Mouse (Mus musculus): ENCODE results near the gene Retreg1. TPM values are rescaled to one million over a fixed set of nuclear protein-coding genes. Genes with fewer than 3 reads are reported as not detected.

Retreg1 gene
- polyA plus RNA-seq, 1 experiment = 32.8 TPM

DNA sequence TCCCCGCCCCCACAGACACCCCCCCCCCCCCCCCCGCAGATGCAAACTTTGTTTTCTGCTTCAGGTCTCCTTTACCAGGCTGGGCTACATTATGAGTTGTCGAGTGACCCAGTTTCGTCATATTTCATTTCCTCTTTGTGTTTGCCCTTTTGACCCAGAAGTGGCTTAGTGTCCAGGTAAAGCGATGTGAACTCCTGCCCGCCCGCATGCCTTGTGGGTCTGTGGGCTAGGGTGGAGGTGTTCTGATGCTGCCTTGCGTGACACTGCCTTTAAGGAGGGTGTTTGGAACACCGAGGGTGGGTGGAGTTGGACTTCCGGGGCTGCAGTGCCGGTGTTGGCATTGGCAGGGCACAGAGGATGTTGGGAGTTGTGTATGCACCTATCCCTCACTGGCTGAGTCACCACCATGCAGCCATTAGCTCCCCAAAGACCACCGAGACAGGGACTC, 15.7 kb downstream of the Retreg1 start:
- TF ChIP-seq E2F4 (IDR thresholded peaks at IDR 0.05; ENCODE audit: insufficient read depth) (no peak), MYOG (IDR thresholded peaks at IDR 0.05; ENCODE audit: control insufficient read depth in 1 of 3, insufficient read depth in 1 of 3, insufficient read length in 2 of 3, low read depth in 2 of 3) (peak in 1 of 3 experiments; percentile 10)
- peaks cover 72% of the 10 kb centered on the region for H3K79me2 ChIP-seq (ENCODE audit: control insufficient read depth, insufficient read depth)
- no peaks in the 10 kb centered on the region for H3K36me3 ChIP-seq (ENCODE audit: control insufficient read depth, insufficient read depth)
- no peak overlapping the region for H3K4me3 ChIP-seq
- H3K27me3 ChIP-seq (ENCODE audit: control insufficient read depth, insufficient read depth, insufficient read length) = no peaks in the 10 kb centered on the region
- H3K4me2 ChIP-seq (ENCODE audit: low read depth) = no peak overlapping the region
- H3ac ChIP-seq (ENCODE audit: control insufficient read depth, insufficient read length) = no peak overlapping the region

DNA sequence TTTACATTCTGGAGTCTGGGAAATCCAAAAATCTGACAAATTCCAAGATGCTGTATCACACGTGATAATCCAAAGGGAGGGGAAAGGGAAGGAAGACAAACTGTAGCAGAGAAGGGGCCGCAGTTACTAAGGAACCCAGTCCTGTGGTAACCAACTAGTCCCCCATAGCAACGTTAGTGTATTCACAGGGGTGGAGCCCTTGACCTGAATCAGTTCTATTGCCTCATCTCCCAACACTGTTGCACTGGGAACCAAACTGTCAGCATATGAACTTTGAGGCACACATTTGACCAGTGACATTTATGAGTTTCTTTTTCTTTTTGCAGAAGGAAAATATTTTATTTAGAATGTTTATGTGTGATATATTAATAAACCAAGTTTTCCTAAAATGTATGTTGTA, 16.5 kb downstream of the Retreg1 start:
- Histone ChIP-seq H3K27me3 (ENCODE audit: control insufficient read depth, insufficient read depth, insufficient read length) (no peaks in the 10 kb centered on the region), H3ac (ENCODE audit: control insufficient read depth, insufficient read length) (no peak overlapping the region), H3K4me2 (ENCODE audit: low read depth) (no peak overlapping the region), H3K4me3 (no peak overlapping the region), H3K79me2 (ENCODE audit: control insufficient read depth, insufficient read depth) (peaks cover 73% of the 10 kb centered on the region), H3K36me3 (ENCODE audit: control insufficient read depth, insufficient read depth) (no peaks in the 10 kb centered on the region)
- TF ChIP-seq TCF3 (IDR thresholded peaks at IDR 0.05; ENCODE audit: insufficient read length, low read depth) (no peak), TCF12 (IDR thresholded peaks at IDR 0.05; ENCODE audit: insufficient read depth, poor library complexity, severe bottlenecking) (no peak), REST (IDR thresholded peaks at IDR 0.05; ENCODE audit: insufficient read depth, insufficient read length) (no peak), MYOD1 (IDR thresholded peaks at IDR 0.05; ENCODE audit: control insufficient read depth in 1 of 3, insufficient read length in 2 of 3, low read depth in 2 of 3) (no peak), E2F4 (IDR thresholded peaks at IDR 0.05; ENCODE audit: insufficient read depth) (no peak)

DNA sequence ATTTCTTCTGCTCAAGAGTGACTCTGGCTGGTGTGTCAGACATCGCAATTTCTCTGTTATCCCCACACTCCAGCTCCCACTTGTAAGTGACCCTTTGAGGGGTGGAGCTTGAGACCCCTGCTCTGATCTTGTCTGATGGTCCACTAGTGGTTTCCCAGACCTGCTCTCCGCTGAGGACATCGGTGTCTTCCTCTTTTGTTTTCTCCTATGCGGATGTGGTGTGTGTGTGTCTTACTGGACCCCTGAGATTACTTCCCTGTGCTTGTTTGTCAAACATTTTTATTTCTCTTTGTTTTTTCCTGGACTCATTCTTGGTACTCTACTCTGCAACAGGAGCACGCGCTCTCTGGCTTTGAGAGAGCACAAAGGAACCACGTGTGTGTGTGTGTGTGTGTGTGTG, 18.9 kb downstream of the Retreg1 start:
- TF ChIP-seq POLR2AphosphoS2 (IDR thresholded peaks at IDR 0.05; ENCODE audit: insufficient read length, low read depth) = no peak
- no peak for TF ChIP-seq MAX (IDR thresholded peaks at IDR 0.05; ENCODE audit: low read depth)
- no peak for TF ChIP-seq CEBPB (IDR thresholded peaks at IDR 0.05; ENCODE audit: insufficient read depth, poor library complexity, severe bottlenecking)
- no peak for TF ChIP-seq E2F4 (IDR thresholded peaks at IDR 0.05; ENCODE audit: insufficient read depth)
- no peak for TF ChIP-seq POLR2A (IDR thresholded peaks at IDR 0.05; ENCODE audit: insufficient read length, low read depth)
- no peak for TF ChIP-seq TCF3 (IDR thresholded peaks at IDR 0.05; ENCODE audit: insufficient read length, low read depth)
- TF ChIP-seq USF1 (IDR thresholded peaks at IDR 0.05; ENCODE audit: low read depth) = no peak
- no peak for TF ChIP-seq MYOG (IDR thresholded peaks at IDR 0.05; ENCODE audit: control insufficient read depth in 1 of 3, insufficient read depth in 1 of 3, insufficient read length in 2 of 3, low read depth in 2 of 3)
- TF ChIP-seq REST (IDR thresholded peaks at IDR 0.05; ENCODE audit: insufficient read depth, insufficient read length) = no peak
- TF ChIP-seq TCF12 (IDR thresholded peaks at IDR 0.05; ENCODE audit: insufficient read depth, poor library complexity, severe bottlenecking) = no peak
- TF ChIP-seq MYOD1 (IDR thresholded peaks at IDR 0.05; ENCODE audit: control insufficient read depth in 1 of 3, insufficient read length in 2 of 3, low read depth in 2 of 3) = no peak
- no peak for TF ChIP-seq SRF (IDR thresholded peaks at IDR 0.05; ENCODE audit: control insufficient read depth, insufficient read length, low read depth)

DNA sequence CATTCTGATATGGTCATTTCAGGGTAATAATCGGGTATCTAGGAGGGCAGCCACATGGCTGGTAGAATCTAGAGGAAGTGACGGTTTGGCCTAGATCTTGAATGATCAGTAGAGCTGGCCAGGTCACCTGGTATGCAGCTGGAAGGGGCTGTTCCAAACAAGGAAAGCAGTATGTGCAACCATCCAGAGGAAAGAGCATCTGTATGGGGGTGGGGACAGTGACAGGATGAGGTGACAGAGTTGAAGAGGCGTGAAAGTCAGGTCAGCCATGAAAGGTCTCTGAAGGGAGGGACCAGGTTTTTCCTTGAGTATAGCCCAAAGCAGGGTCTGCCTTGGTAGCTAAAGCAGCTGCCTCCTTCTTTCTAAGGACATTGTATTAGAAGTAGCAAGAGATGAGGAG, 22.6 kb downstream of the Retreg1 start:
- H3K27me3 ChIP-seq (ENCODE audit: control insufficient read depth, insufficient read depth, insufficient read length) = no peaks in the 10 kb centered on the region
- no peak overlapping the region for H3K4me2 ChIP-seq (ENCODE audit: low read depth)
- no peak for TF ChIP-seq MYOG (IDR thresholded peaks at IDR 0.05; ENCODE audit: control insufficient read depth in 1 of 3, insufficient read depth in 1 of 3, insufficient read length in 2 of 3, low read depth in 2 of 3)
- TF ChIP-seq USF1 (IDR thresholded peaks at IDR 0.05; ENCODE audit: low read depth) = no peak
- TF ChIP-seq MAX (IDR thresholded peaks at IDR 0.05; ENCODE audit: low read depth) = no peak
- no peak for TF ChIP-seq TCF3 (IDR thresholded peaks at IDR 0.05; ENCODE audit: insufficient read length, low read depth)
- TF ChIP-seq CEBPB (IDR thresholded peaks at IDR 0.05; ENCODE audit: insufficient read depth, poor library complexity, severe bottlenecking) = no peak

More for the DNA sequence above, 18.9 kb downstream of the Retreg1 start:
- H3K79me2 ChIP-seq (ENCODE audit: control insufficient read depth, insufficient read depth) = peaks cover 73% of the 10 kb centered on the region
- no peak overlapping the region for H3ac ChIP-seq (ENCODE audit: control insufficient read depth, insufficient read length)
- no peaks in the 10 kb centered on the region for H3K27me3 ChIP-seq (ENCODE audit: control insufficient read depth, insufficient read depth, insufficient read length)
- no peak overlapping the region for H3K4me3 ChIP-seq
- no peak overlapping the region for H3K4me2 ChIP-seq (ENCODE audit: low read depth)
- no peaks in the 10 kb centered on the region for H3K36me3 ChIP-seq (ENCODE audit: control insufficient read depth, insufficient read depth)

DNA sequence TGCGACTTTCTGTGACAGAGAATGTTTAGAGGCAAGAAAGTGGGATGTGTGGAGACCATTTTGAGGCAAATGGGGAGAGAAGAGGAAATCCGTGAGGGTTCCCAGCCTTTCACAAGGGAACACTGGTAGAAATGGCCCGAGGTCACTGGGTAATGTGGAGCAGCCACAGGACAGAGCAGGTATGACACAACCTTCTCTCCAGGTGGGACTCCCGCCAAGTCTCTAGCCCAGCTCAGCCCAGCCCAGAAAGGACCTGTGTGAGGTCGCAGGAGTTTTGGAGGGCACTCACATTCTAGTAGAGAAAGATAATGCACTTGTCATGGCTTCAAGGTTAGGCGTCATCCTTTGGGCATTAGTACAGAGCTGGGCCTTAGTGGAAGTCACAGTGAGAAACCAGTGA, 23.1 kb downstream of the Retreg1 start:
- Histone ChIP-seq H3K79me2 (ENCODE audit: control insufficient read depth, insufficient read depth) (peaks cover 92% of the 10 kb centered on the region), H3K4me2 (ENCODE audit: low read depth) (no peak overlapping the region), H3ac (ENCODE audit: control insufficient read depth, insufficient read length) (no peak overlapping the region), H3K36me3 (ENCODE audit: control insufficient read depth, insufficient read depth) (no peaks in the 10 kb centered on the region), H3K27me3 (ENCODE audit: control insufficient read depth, insufficient read depth, insufficient read length) (no peaks in the 10 kb centered on the region), H3K4me3 (no peak overlapping the region)
- TF ChIP-seq CEBPB (IDR thresholded peaks at IDR 0.05; ENCODE audit: insufficient read depth, poor library complexity, severe bottlenecking) = no peak
- TF ChIP-seq POLR2A (IDR thresholded peaks at IDR 0.05; ENCODE audit: insufficient read length, low read depth) = no peak
- no peak for TF ChIP-seq MAX (IDR thresholded peaks at IDR 0.05; ENCODE audit: low read depth)
- no peak for TF ChIP-seq MYOD1 (IDR thresholded peaks at IDR 0.05; ENCODE audit: control insufficient read depth in 1 of 3, insufficient read length in 2 of 3, low read depth in 2 of 3)
- TF ChIP-seq POLR2AphosphoS2 (IDR thresholded peaks at IDR 0.05; ENCODE audit: insufficient read length, low read depth) = no peak
- no peak for TF ChIP-seq SRF (IDR thresholded peaks at IDR 0.05; ENCODE audit: control insufficient read depth, insufficient read length, low read depth)
- TF ChIP-seq TCF3 (IDR thresholded peaks at IDR 0.05; ENCODE audit: insufficient read length, low read depth) = no peak
- TF ChIP-seq E2F4 (IDR thresholded peaks at IDR 0.05; ENCODE audit: insufficient read depth) = no peak
- no peak for TF ChIP-seq TCF12 (IDR thresholded peaks at IDR 0.05; ENCODE audit: insufficient read depth, poor library complexity, severe bottlenecking)
- no peak for TF ChIP-seq REST (IDR thresholded peaks at IDR 0.05; ENCODE audit: insufficient read depth, insufficient read length)
- no peak for TF ChIP-seq MYOG (IDR thresholded peaks at IDR 0.05; ENCODE audit: control insufficient read depth in 1 of 3, insufficient read depth in 1 of 3, insufficient read length in 2 of 3, low read depth in 2 of 3)
- TF ChIP-seq USF1 (IDR thresholded peaks at IDR 0.05; ENCODE audit: low read depth) = no peak

More for the DNA sequence above, 22.6 kb downstream of the Retreg1 start:
- Histone ChIP-seq H3K79me2 (ENCODE audit: control insufficient read depth, insufficient read depth) (peaks cover 88% of the 10 kb centered on the region), H3ac (ENCODE audit: control insufficient read depth, insufficient read length) (no peak overlapping the region), H3K36me3 (ENCODE audit: control insufficient read depth, insufficient read depth) (no peaks in the 10 kb centered on the region), H3K4me3 (no peak overlapping the region)

Data from myocyte (in vitro differentiated cells).